Mouse (Mus musculus): ENCODE data around the gene Ppip5k2. TPM values are rescaled to one million over a fixed set of nuclear protein-coding genes. Genes with fewer than 3 reads are reported as not detected.
"Not testable (repeated sequence)": the region's sequence is repeated elsewhere in the genome, so short reads cannot be mapped to it uniquely, and the experiment has no call there.

Gene Ppip5k2
- polyA plus RNA-seq, 1 experiment from 2014 or later, result 33.2 TPM

DNA sequence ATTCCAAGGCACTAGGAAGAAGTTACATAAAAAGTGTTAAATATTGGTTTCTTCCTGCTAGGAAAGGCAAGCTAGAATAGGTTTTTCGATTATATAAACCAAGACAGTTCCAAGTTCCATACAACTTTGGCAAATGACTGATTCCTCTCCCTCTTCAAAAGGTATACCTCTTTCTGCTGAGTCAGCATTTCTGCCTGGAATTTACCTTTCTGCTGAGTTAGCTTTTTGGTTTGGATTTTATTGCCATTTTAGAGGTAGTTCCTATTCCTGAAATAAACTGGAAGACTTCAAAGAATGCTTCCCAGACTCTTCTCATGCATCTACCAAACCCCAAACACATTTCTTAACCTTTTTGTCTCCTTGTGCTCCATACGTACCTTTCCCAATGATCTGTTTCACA is 2.1 kb downstream of the Ppip5k2 start:
- Histone ChIP-seq H3K27ac (ENCODE audit: low read depth, low read length) (no peak overlapping the region), H3K4me3 (ENCODE audit: low read depth, low read length) (no peak overlapping the region), H3K4me2 (peak overlapping the region; percentile 39), H3K36me3 (ENCODE audit: control insufficient read depth, insufficient read depth, low read length) (no peaks in the 10 kb centered on the region), H3K9ac (ENCODE audit: low read depth, low read length) (no peak overlapping the region), H3K4me1 (ENCODE audit: control insufficient read depth, insufficient read depth, low read length) (peaks cover 6% of the 10 kb centered on the region), H3K9me3 (replicated peaks; ENCODE audit: control insufficient read depth, low read length) (no peaks in the 10 kb centered on the region), H3K27me3 (ENCODE audit: control insufficient read depth, insufficient read depth, low read length) (no peaks in the 10 kb centered on the region)
- ATAC-seq (replicated peaks; ENCODE audit: insufficient number of reproducible peaks, low FRiP score, low TSS enrichment), result no peak
- WGBS (ENCODE audit: insufficient replicate concordance), result 85% methylated on average over 2 of the region's 2 CpGs

DNA sequence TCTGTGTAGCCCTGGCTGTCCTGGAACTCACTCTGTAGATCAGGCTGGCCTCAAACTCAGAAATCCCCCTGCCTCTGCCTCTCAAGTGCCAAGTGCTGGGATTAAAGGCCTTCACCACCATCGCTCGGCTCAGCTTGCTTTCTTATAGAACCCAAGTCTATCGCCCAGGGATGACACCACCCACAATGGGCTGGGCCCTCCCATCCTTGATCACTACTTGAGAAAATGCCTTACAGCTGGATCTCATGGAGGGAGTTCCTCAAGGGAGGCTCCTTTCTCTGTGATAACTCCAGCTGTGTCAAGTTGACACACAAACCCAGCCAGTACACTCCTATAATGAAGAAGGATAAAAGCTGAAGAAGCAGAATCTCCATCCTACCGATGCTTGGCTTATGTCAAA is 4.5 kb downstream of the Ppip5k2 start:
- not testable (repeated sequence) for H3K4me2 ChIP-seq; ATAC-seq (replicated peaks; ENCODE audit: insufficient number of reproducible peaks, low FRiP score, low TSS enrichment); H3K27ac ChIP-seq (ENCODE audit: low read depth, low read length); H3K9me3 ChIP-seq (replicated peaks; ENCODE audit: control insufficient read depth, low read length); H3K4me1 ChIP-seq (ENCODE audit: control insufficient read depth, insufficient read depth, low read length); H3K4me3 ChIP-seq (ENCODE audit: low read depth, low read length); H3K27me3 ChIP-seq (ENCODE audit: control insufficient read depth, insufficient read depth, low read length); H3K9ac ChIP-seq (ENCODE audit: low read depth, low read length); H3K36me3 ChIP-seq (ENCODE audit: control insufficient read depth, insufficient read depth, low read length)
- WGBS (ENCODE audit: insufficient replicate concordance), result 76% methylated on average over 4 of the region's 4 CpGs

DNA sequence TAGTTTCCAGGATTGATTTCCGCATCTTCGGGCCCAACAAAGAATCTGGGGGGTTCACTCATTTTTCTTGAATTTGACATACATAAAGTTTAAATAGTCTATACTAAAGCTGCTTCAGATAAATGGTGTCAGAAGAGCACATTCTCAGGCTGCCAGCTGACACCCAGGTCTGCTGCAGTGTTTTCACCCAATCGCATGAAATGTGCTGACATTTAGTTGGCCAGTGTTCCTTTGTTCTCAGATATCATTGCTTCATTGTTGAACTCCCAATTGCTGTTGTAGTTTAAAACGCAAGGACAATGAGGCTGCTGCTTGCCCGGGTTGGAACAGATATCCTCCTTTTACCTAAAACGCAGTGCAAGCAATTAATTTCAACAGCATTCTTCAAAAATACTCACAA is 8.7 kb downstream of the Ppip5k2 start:
- H3K4me1 ChIP-seq (ENCODE audit: control insufficient read depth, insufficient read depth, low read length), result peaks cover 3% of the 10 kb centered on the region; the same call in 1 of the 2 replicates
- H3K9ac ChIP-seq (ENCODE audit: low read depth, low read length), result no peak overlapping the region
- no peaks in the 10 kb centered on the region for H3K27me3 ChIP-seq (ENCODE audit: control insufficient read depth, insufficient read depth, low read length)
- 0 out of 2 replicates have a peak overlapping the region, but pooled peaks have one; percentile 3 for H3K4me2 ChIP-seq
- H3K4me3 ChIP-seq (ENCODE audit: low read depth, low read length), result no peak overlapping the region
- 69% methylated on average over 6 of the region's 6 CpGs for WGBS (ENCODE audit: insufficient replicate concordance)
- H3K27ac ChIP-seq (ENCODE audit: low read depth, low read length), result peak overlapping the region; percentile 13; the same call in 1 of the 2 replicates
- H3K9me3 ChIP-seq (replicated peaks; ENCODE audit: control insufficient read depth, low read length), result no peaks in the 10 kb centered on the region
- no peak for ATAC-seq (replicated peaks; ENCODE audit: insufficient number of reproducible peaks, low FRiP score, low TSS enrichment)
- 0 out of 2 replicates have a peak, but pooled peaks cover 1% of the 10 kb centered on the region for H3K36me3 ChIP-seq (ENCODE audit: control insufficient read depth, insufficient read depth, low read length)

DNA sequence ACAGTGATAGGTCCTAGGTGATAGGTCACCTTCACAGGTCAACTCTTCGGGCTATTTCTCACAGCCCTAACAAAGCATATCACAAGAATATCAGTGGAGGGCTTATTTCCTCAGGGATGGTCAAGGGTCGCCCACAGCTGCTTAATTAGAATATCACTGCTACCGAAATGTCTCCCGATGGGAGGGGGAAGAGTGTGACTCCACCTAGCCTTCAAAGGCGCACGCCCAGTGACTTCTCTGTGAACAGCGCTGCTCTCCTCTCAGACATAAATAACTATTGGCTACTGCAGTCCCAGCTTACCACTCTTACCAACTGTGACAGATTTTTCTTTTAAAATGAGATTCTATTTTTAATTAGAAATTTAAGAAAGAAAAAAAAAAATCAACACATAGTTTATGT is 9.6 kb downstream of the Ppip5k2 start:
- ATAC-seq (replicated peaks; ENCODE audit: insufficient number of reproducible peaks, low FRiP score, low TSS enrichment), result peak; percentile 31; the same call in 1 of the 2 replicates
- no peak overlapping the region for H3K4me3 ChIP-seq (ENCODE audit: low read depth, low read length)

DNA sequence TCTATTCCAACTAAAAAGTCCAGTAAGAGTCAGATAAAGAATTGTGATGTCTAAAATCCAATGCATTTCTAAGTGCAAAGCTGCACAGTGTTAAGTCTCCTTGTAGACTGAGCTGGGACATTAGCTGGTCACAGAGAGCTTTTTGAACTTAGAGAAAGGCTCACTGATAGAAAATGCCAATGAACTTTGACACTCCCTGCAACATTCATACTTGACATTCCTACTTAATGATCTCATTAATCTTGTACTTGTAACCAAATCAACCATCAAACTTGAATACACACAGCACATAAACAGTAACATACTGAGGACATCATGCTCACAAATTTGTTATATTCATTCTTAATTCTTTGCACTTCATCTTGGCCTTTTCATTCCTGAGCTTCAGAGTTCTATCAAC is 10.4 kb downstream of the Ppip5k2 start:
- Histone ChIP-seq H3K9ac (ENCODE audit: low read depth, low read length) (no peak overlapping the region), H3K4me3 (ENCODE audit: low read depth, low read length) (no peak overlapping the region), H3K4me1 (ENCODE audit: control insufficient read depth, insufficient read depth, low read length) (peaks cover 3% of the 10 kb centered on the region; the same call in 1 of the 2 replicates), H3K4me2 (no peak overlapping the region), H3K27me3 (ENCODE audit: control insufficient read depth, insufficient read depth, low read length) (no peaks in the 10 kb centered on the region), H3K36me3 (ENCODE audit: control insufficient read depth, insufficient read depth, low read length) (0 out of 2 replicates have a peak, but pooled peaks cover 2% of the 10 kb centered on the region), H3K9me3 (replicated peaks; ENCODE audit: control insufficient read depth, low read length) (no peaks in the 10 kb centered on the region), H3K27ac (ENCODE audit: low read depth, low read length) (no peak overlapping the region)
- ATAC-seq (replicated peaks; ENCODE audit: insufficient number of reproducible peaks, low FRiP score, low TSS enrichment), result no peak

More for the DNA sequence above, 9.6 kb downstream of the Ppip5k2 start:
- Histone ChIP-seq H3K9me3 (replicated peaks; ENCODE audit: control insufficient read depth, low read length) (no peaks in the 10 kb centered on the region), H3K27me3 (ENCODE audit: control insufficient read depth, insufficient read depth, low read length) (no peaks in the 10 kb centered on the region), H3K36me3 (ENCODE audit: control insufficient read depth, insufficient read depth, low read length) (0 out of 2 replicates have a peak, but pooled peaks cover 2% of the 10 kb centered on the region), H3K4me1 (ENCODE audit: control insufficient read depth, insufficient read depth, low read length) (peaks cover 3% of the 10 kb centered on the region; the same call in 1 of the 2 replicates), H3K4me2 (peak overlapping the region; percentile 29; the same call in 1 of the 2 replicates), H3K27ac (ENCODE audit: low read depth, low read length) (0 out of 2 replicates have a peak overlapping the region, but pooled peaks have one; percentile 59), H3K9ac (ENCODE audit: low read depth, low read length) (no peak overlapping the region)
- WGBS (ENCODE audit: insufficient replicate concordance), result 32% methylated on average over 7 of the region's 7 CpGs

DNA sequence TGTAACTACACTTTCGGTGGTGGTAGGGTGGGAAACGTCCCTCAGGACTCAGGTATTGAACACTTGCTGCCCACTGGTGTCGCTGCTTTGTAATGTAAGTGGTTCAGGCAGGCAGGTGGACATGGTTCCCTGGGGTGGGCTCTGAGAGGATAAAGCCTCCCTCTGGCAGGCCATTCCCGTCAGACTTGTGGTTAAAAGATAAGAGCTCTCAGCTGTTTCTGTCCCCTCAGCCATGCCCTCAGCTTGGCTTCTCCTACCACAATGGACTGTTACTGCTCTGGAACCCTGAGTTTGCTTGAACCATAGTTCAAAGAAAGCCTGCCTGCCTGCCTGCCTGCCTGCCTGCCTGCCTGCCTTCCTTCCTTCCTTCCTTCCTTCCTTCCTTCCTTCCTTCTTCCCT is 15.8 kb downstream of the Ppip5k2 start:
- Histone ChIP-seq H3K27ac (ENCODE audit: low read depth, low read length) (no peak overlapping the region), H3K9me3 (replicated peaks; ENCODE audit: control insufficient read depth, low read length) (no peaks in the 10 kb centered on the region), H3K4me3 (ENCODE audit: low read depth, low read length) (no peak overlapping the region), H3K4me2 (no peak overlapping the region), H3K4me1 (ENCODE audit: control insufficient read depth, insufficient read depth, low read length) (no peaks in the 10 kb centered on the region), H3K27me3 (ENCODE audit: control insufficient read depth, insufficient read depth, low read length) (no peaks in the 10 kb centered on the region), H3K36me3 (ENCODE audit: control insufficient read depth, insufficient read depth, low read length) (0 out of 2 replicates have a peak, but pooled peaks cover 6% of the 10 kb centered on the region), H3K9ac (ENCODE audit: low read depth, low read length) (no peak overlapping the region)
- no peak for ATAC-seq (replicated peaks; ENCODE audit: insufficient number of reproducible peaks, low FRiP score, low TSS enrichment)
- WGBS (ENCODE audit: insufficient replicate concordance), result 53% methylated on average over 4 of the region's 4 CpGs

DNA sequence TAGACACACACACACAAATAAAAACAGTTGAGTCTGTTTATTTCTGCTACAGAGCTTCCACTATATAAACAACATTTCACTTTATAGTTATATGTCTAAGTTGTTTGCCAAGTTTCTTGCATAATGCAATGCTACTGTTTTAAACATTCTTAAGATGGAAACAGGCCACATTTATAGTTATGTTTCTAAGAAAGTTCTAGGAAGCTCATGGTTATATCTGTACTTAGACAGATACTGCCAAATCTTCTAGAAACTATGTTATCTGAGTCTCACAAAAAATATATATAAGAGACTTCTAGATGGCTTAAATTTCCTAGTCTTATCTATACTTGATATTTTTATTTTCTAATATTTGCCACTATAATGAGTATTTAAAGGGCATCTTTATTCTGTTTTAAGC is 17.0 kb downstream of the Ppip5k2 start:
- no peaks in the 10 kb centered on the region for H3K9me3 ChIP-seq (replicated peaks; ENCODE audit: control insufficient read depth, low read length)
- H3K4me1 ChIP-seq (ENCODE audit: control insufficient read depth, insufficient read depth, low read length), result no peaks in the 10 kb centered on the region
- H3K4me2 ChIP-seq, result no peak overlapping the region
- H3K9ac ChIP-seq (ENCODE audit: low read depth, low read length), result no peak overlapping the region
- H3K36me3 ChIP-seq (ENCODE audit: control insufficient read depth, insufficient read depth, low read length), result 0 out of 2 replicates have a peak, but pooled peaks cover 6% of the 10 kb centered on the region
- H3K27me3 ChIP-seq (ENCODE audit: control insufficient read depth, insufficient read depth, low read length), result no peaks in the 10 kb centered on the region
- no peak overlapping the region for H3K4me3 ChIP-seq (ENCODE audit: low read depth, low read length)
- no peak overlapping the region for H3K27ac ChIP-seq (ENCODE audit: low read depth, low read length)
- ATAC-seq (replicated peaks; ENCODE audit: insufficient number of reproducible peaks, low FRiP score, low TSS enrichment), result no peak

DNA sequence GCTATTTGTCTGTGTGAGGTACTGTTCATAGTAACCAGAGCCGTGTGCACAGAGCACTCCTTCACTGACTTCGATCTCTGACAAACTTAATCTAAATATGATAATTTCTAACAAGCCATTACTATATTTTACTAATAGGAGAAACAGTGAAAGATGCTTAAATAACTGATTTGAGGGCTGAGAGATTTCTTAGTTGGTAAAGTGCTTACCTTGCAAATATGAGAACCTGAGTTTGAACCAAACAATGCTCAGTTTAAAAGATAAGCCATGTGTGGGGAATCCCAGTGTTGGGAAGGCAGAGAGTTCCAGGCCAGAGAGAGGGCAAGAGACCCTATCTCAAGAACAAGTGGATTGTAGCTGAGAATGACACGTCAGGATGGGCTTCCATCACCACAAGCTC is 22.0 kb downstream of the Ppip5k2 start:
- no peak overlapping the region for H3K27ac ChIP-seq (ENCODE audit: low read depth, low read length)
- H3K4me1 ChIP-seq (ENCODE audit: control insufficient read depth, insufficient read depth, low read length), result peaks cover 3% of the 10 kb centered on the region; the same call in 1 of the 2 replicates
- no peak overlapping the region for H3K4me3 ChIP-seq (ENCODE audit: low read depth, low read length)
- no peaks in the 10 kb centered on the region for H3K9me3 ChIP-seq (replicated peaks; ENCODE audit: control insufficient read depth, low read length)
- no peak overlapping the region for H3K9ac ChIP-seq (ENCODE audit: low read depth, low read length)
- no peak for ATAC-seq (replicated peaks; ENCODE audit: insufficient number of reproducible peaks, low FRiP score, low TSS enrichment)
- peaks cover 10% of the 10 kb centered on the region; the same call in 1 of the 2 replicates for H3K36me3 ChIP-seq (ENCODE audit: control insufficient read depth, insufficient read depth, low read length)
- H3K4me2 ChIP-seq, result no peak overlapping the region
- no peaks in the 10 kb centered on the region for H3K27me3 ChIP-seq (ENCODE audit: control insufficient read depth, insufficient read depth, low read length)
- WGBS (ENCODE audit: insufficient replicate concordance), result 82% methylated on average over 3 of the region's 3 CpGs

DNA sequence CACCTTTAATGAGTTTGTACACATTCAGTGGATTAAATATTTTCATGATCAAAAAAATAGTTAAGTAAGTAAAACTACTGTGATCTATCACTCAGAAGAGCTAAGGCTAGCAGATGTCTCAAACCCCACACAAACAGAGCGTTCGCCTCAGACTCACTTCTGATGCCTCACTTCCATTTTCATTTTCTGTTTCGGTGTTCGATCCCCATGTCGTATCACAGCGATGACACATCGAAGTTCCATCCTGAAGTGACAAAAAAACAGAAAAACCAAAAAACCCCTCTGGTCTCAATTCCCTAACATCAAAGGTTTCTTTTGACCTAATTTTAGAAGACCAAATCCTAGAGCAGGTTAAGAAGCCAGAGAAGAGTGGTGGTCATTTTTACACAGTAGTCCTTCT is 23.9 kb downstream of the Ppip5k2 start:
- H3K9ac ChIP-seq (ENCODE audit: low read depth, low read length), result no peak overlapping the region
- H3K36me3 ChIP-seq (ENCODE audit: control insufficient read depth, insufficient read depth, low read length), result peaks cover 10% of the 10 kb centered on the region; the same call in 1 of the 2 replicates
- H3K27ac ChIP-seq (ENCODE audit: low read depth, low read length), result no peak overlapping the region
- 96% methylated on average over 7 of the region's 7 CpGs for WGBS (ENCODE audit: insufficient replicate concordance)
- H3K4me2 ChIP-seq, result no peak overlapping the region
- no peak for ATAC-seq (replicated peaks; ENCODE audit: insufficient number of reproducible peaks, low FRiP score, low TSS enrichment)
- H3K4me3 ChIP-seq (ENCODE audit: low read depth, low read length), result no peak overlapping the region
- H3K9me3 ChIP-seq (replicated peaks; ENCODE audit: control insufficient read depth, low read length), result no peaks in the 10 kb centered on the region
- H3K27me3 ChIP-seq (ENCODE audit: control insufficient read depth, insufficient read depth, low read length), result no peaks in the 10 kb centered on the region
- H3K4me1 ChIP-seq (ENCODE audit: control insufficient read depth, insufficient read depth, low read length), result peaks cover 3% of the 10 kb centered on the region; the same call in 1 of the 2 replicates
